Mouse (Mus musculus): ENCODE results near the gene Bst2. TPM values are rescaled to one million over a fixed set of nuclear protein-coding genes. Genes with fewer than 3 reads are reported as not detected.

Gene Bst2
- polyA plus RNA-seq, 1 experiment from 2014 or later: 34.1 TPM

GRCm38 (mm10) chr8:71569366-71570290, 32.4 kb upstream of the Bst2 start:
- H3K9me3 ChIP-seq (replicated peaks): no peaks in the 10 kb centered on the region
- H3K4me3 ChIP-seq (replicated peaks): peak overlapping the region; percentile 59
- peaks cover 26% of the 10 kb centered on the region for H3K4me1 ChIP-seq (replicated peaks)
- H3K27ac ChIP-seq: no peak overlapping the region
- H3K36me3 ChIP-seq: no peaks in the 10 kb centered on the region
- WGBS (ENCODE audit: insufficient replicate concordance): 1% methylated on average over 51 of the region's 51 CpGs
- DNase-seq: peak; percentile 60
- H3K9ac ChIP-seq: 0 out of 2 replicates have a peak overlapping the region, but pooled peaks have one; percentile 47
- H3K4me2 ChIP-seq: peak overlapping the region; percentile 81
- peak; percentile 64 for ATAC-seq (ENCODE audit: low read depth)
- H3K27me3 ChIP-seq: peaks cover 45% of the 10 kb centered on the region

- H3K9ac ChIP-seq: no peak overlapping the region
- ATAC-seq (ENCODE audit: low read depth): no peak
- H3K27me3 ChIP-seq: peaks cover 45% of the 10 kb centered on the region
- no peak overlapping the region for H3K27ac ChIP-seq
- H3K9me3 ChIP-seq (replicated peaks): peaks cover 7% of the 10 kb centered on the region; the same call in 1 of the 2 replicates
- 53% methylated on average over 6 of the region's 6 CpGs for WGBS (ENCODE audit: insufficient replicate concordance)
- DNase-seq: no peak
- H3K4me1 ChIP-seq (replicated peaks): peaks cover 26% of the 10 kb centered on the region
- peak overlapping the region; percentile 59; the same call in 1 of the 2 replicates for H3K4me3 ChIP-seq (replicated peaks)
- H3K4me2 ChIP-seq: peak overlapping the region; percentile 81
- H3K36me3 ChIP-seq: no peaks in the 10 kb centered on the region
Observed at GRCm38 (mm10) chr8:71568941-71569340, 31.7 kb upstream of the Bst2 start.

GRCm38 (mm10) chr8:71568387-71568937, 31.2 kb upstream of the Bst2 start, which contains the start of gene Slc27a1:
TSS of gene Slc27a1 (plus strand) at chr8:71568882.
- Histone ChIP-seq H3K9ac (0 out of 2 replicates have a peak within 1 kb of the TSS, but pooled peaks have one; percentile 47), H3K36me3 (no peaks in the 10 kb centered on the region), H3K27ac (no peak within 1 kb of the TSS), H3K9me3 (replicated peaks) (peaks cover 8% of the 10 kb centered on the region; the same call in 1 of the 2 replicates), H3K4me3 (replicated peaks) (peak within 1 kb of the TSS; percentile 59), H3K27me3 (peaks cover 47% of the 10 kb centered on the region), H3K4me1 (replicated peaks) (peaks cover 26% of the 10 kb centered on the region), H3K4me2 (peak within 1 kb of the TSS; percentile 81)
- ATAC-seq (ENCODE audit: low read depth) (no peak), DNase-seq (no peak)
- 28% methylated on average over 13 of the region's 13 CpGs for WGBS (ENCODE audit: insufficient replicate concordance)

GRCm38 (mm10) chr8:71567587-71567986, 30.3 kb upstream of the Bst2 start:
- peaks cover 8% of the 10 kb centered on the region; the same call in 1 of the 2 replicates for H3K9me3 ChIP-seq (replicated peaks)
- no peak overlapping the region for H3K27ac ChIP-seq
- peaks cover 31% of the 10 kb centered on the region for H3K4me1 ChIP-seq (replicated peaks)
- DNase-seq: no peak
- H3K27me3 ChIP-seq: peaks cover 56% of the 10 kb centered on the region
- no peak overlapping the region for H3K4me2 ChIP-seq
- H3K4me3 ChIP-seq (replicated peaks): no peak overlapping the region
- ATAC-seq (ENCODE audit: low read depth): no peak
- no peak overlapping the region for H3K9ac ChIP-seq
- H3K36me3 ChIP-seq: no peaks in the 10 kb centered on the region
- 56% methylated on average over 7 of the region's 7 CpGs for WGBS (ENCODE audit: insufficient replicate concordance)

GRCm38 (mm10) chr8:71566501-71566900, 29.2 kb upstream of the Bst2 start, which contains the start of gene Nxnl1:
TSS of gene Nxnl1 (minus strand) at chr8:71566601.
- H3K9me3 ChIP-seq (replicated peaks): peaks cover 8% of the 10 kb centered on the region; the same call in 1 of the 2 replicates
- no peak for DNase-seq
- peaks cover 40% of the 10 kb centered on the region for H3K4me1 ChIP-seq (replicated peaks)
- H3K9ac ChIP-seq: no peak within 1 kb of the TSS
- no peak within 1 kb of the TSS for H3K4me3 ChIP-seq (replicated peaks)
- H3K27me3 ChIP-seq: peaks cover 61% of the 10 kb centered on the region
- 66% methylated on average over 3 of the region's 3 CpGs for WGBS (ENCODE audit: insufficient replicate concordance)
- no peak within 1 kb of the TSS for H3K4me2 ChIP-seq
- no peaks in the 10 kb centered on the region for H3K36me3 ChIP-seq
- ATAC-seq (ENCODE audit: low read depth): no peak
- no peak within 1 kb of the TSS for H3K27ac ChIP-seq

GRCm38 (mm10) chr8:71563992-71564391, 26.7 kb upstream of the Bst2 start:
- Histone ChIP-seq H3K36me3 (no peaks in the 10 kb centered on the region), H3K4me1 (replicated peaks) (peaks cover 42% of the 10 kb centered on the region), H3K4me2 (no peak overlapping the region), H3K4me3 (replicated peaks) (no peak overlapping the region), H3K27ac (no peak overlapping the region), H3K9ac (no peak overlapping the region), H3K9me3 (replicated peaks) (peaks cover 8% of the 10 kb centered on the region; the same call in 1 of the 2 replicates), H3K27me3 (peaks cover 46% of the 10 kb centered on the region)
- DNase-seq: no peak
- 74% methylated on average over 4 of the region's 4 CpGs for WGBS (ENCODE audit: insufficient replicate concordance)
- no peak for ATAC-seq (ENCODE audit: low read depth)

GRCm38 (mm10) chr8:71562751-71563150, 25.5 kb upstream of the Bst2 start:
- H3K9ac ChIP-seq: 0 out of 2 replicates have a peak overlapping the region, but pooled peaks have one; percentile 33
- WGBS (ENCODE audit: insufficient replicate concordance): 1% methylated on average over 33 of the region's 33 CpGs
- peaks cover 46% of the 10 kb centered on the region for H3K27me3 ChIP-seq

GRCm38 (mm10) chr8:71561401-71561800, 24.1 kb upstream of the Bst2 start:
- Histone ChIP-seq H3K27ac (no peak overlapping the region), H3K4me2 (no peak overlapping the region; the same call in 1 of the 2 replicates), H3K36me3 (no peaks in the 10 kb centered on the region), H3K4me3 (replicated peaks) (no peak overlapping the region), H3K27me3 (peaks cover 54% of the 10 kb centered on the region), H3K9me3 (replicated peaks) (peaks cover 8% of the 10 kb centered on the region; the same call in 1 of the 2 replicates), H3K9ac (no peak overlapping the region), H3K4me1 (replicated peaks) (peaks cover 48% of the 10 kb centered on the region)
- DNase-seq: no peak
- WGBS (ENCODE audit: insufficient replicate concordance): 4% methylated on average over 15 of the region's 15 CpGs
- ATAC-seq (ENCODE audit: low read depth): no peak

More at GRCm38 (mm10) chr8:71562751-71563150, 25.5 kb upstream of the Bst2 start:
- peak overlapping the region; percentile 25; the same call in 1 of the 2 replicates for H3K4me3 ChIP-seq (replicated peaks)
- H3K27ac ChIP-seq: no peak overlapping the region
- no peaks in the 10 kb centered on the region for H3K36me3 ChIP-seq
- H3K4me1 ChIP-seq (replicated peaks): peaks cover 48% of the 10 kb centered on the region
- peak; percentile 54 for DNase-seq
- peaks cover 8% of the 10 kb centered on the region; the same call in 1 of the 2 replicates for H3K9me3 ChIP-seq (replicated peaks)
- ATAC-seq (ENCODE audit: low read depth): no peak
- peak overlapping the region; percentile 60 for H3K4me2 ChIP-seq

- ATAC-seq (ENCODE audit: low read depth): no peak
- Histone ChIP-seq H3K9me3 (replicated peaks) (peaks cover 8% of the 10 kb centered on the region; the same call in 1 of the 2 replicates), H3K4me3 (replicated peaks) (no peak overlapping the region), H3K4me1 (replicated peaks) (peaks cover 48% of the 10 kb centered on the region), H3K4me2 (no peak overlapping the region), H3K27me3 (peaks cover 54% of the 10 kb centered on the region), H3K27ac (no peak overlapping the region), H3K36me3 (no peaks in the 10 kb centered on the region), H3K9ac (no peak overlapping the region)
- DNase-seq: no peak
- 85% methylated on average over 5 of the region's 5 CpGs for WGBS (ENCODE audit: insufficient replicate concordance)
Observed at GRCm38 (mm10) chr8:71560765-71561164, 23.5 kb upstream of the Bst2 start.

GRCm38 (mm10) chr8:71560071-71560470, 22.8 kb upstream of the Bst2 start:
- H3K27ac ChIP-seq: peak overlapping the region; percentile 62
- H3K4me2 ChIP-seq: peak overlapping the region; percentile 96
- H3K4me1 ChIP-seq (replicated peaks): peaks cover 52% of the 10 kb centered on the region
- H3K4me3 ChIP-seq (replicated peaks): 0 out of 2 replicates have a peak overlapping the region, but pooled peaks have one; percentile 66
- H3K36me3 ChIP-seq: no peaks in the 10 kb centered on the region
- H3K9ac ChIP-seq: peak overlapping the region; percentile 60; the same call in 1 of the 2 replicates
- ATAC-seq (ENCODE audit: low read depth) (peak; percentile 52), DNase-seq (no peak)
- 28% methylated on average over 3 of the region's 3 CpGs for WGBS (ENCODE audit: insufficient replicate concordance)
- peaks cover 54% of the 10 kb centered on the region for H3K27me3 ChIP-seq
- H3K9me3 ChIP-seq (replicated peaks): peaks cover 8% of the 10 kb centered on the region; the same call in 1 of the 2 replicates
